Mouse (Mus musculus) testis, adult 2 months (tissue): ENCODE measurements around the gene Bsn.

ENCODE experiments used
- CTCF ChIP-seq: fragments of 200-500 bp; IDR thresholded peaks from 2 replicates; pipeline ENCODE4 v1.5.1; 2012; ENCODE audit warnings: low read depth, mild to moderate bottlenecking, inconsistent platforms, low read length, moderate library complexity; ENCODE audit not compliant: control insufficient read depth, insufficient read depth, insufficient replicate concordance
- POLR2A ChIP-seq: fragments of 200-500 bp; IDR thresholded peaks from 2 replicates; pipeline ENCODE4 v1.6.1; 2012; ENCODE audit warnings: low read depth, mild to moderate bottlenecking, inconsistent platforms, low read length, moderate library complexity; ENCODE audit not compliant: control insufficient read depth

DNA sequence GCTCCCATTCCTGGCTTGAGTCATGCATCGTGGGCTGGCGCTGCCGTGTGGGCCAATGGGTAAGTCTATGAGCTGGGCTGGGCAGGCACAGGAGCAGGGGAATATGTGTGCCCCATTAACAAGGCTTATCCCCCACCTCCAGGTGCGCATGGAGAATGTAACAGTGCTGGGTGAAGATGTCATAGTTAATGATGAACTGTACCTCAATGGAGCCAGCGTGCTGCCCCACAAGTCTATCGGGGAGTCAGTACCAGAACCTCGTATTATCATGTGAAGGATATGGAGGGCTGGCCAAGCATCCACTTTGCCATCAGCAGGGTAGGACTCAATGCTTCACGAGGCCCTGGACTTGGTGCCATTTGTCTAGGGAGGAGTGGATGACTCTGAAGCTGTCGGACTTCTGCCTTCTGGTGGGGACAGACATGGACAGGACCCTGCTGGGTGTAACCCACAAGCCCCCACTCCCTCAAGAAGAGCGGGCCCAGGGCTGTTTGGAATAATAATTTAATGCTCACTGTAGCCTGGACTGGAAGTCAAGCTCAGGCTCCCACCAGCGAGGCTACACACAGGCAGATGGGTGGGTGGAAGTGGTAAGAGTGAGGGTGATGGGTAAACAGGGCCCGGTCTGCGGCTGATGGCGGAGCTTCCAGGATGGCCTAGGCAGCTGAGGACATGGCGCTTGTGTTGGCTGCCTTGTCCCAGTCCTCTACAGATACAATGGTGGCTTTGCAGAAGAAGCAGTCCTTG is 138.8 kb downstream of the Bsn start:
- TF ChIP-seq POLR2A (no peak), CTCF (no peak)
